Mouse (Mus musculus) left cerebral cortex, postnatal 36 days (tissue): ENCODE results near the gene Nxn. TPM values are rescaled to one million over a fixed set of nuclear protein-coding genes. Genes with fewer than 3 reads are reported as not detected.
A peak's percentile ranks its signal among the peaks of the same experiment; 100 is the strongest.

Experiments
- DNase-seq, 2 experiments: peaks; one replicate each; pipeline ENCODE4 v3.0.0; 2021 to 2022; ENCODE audit warnings: low spot score in 2 of 2, mixed read lengths in 1 of 2
- intact Hi-C: fragments of 180-260 bp; cut with DNase I; formaldehyde crosslinking; loops from one replicate; pipeline ENCODE4 v1.15.1; 2025
- total RNA-seq, 2 experiments: library from RNA; stranded (reverse); gene quantifications; 2 replicates each; pipeline ENCODE4 v1.2.3; 2021

Nxn gene
- total RNA-seq, 2 experiments from 2014 or later: 11.0 to 11.6 TPM

- DNase-seq: no peak
- intact Hi-C loops: no loop called here
Observed at GRCm38 (mm10) chr11:76405626-76406264, 6.8 kb upstream of the Nxn start.

- intact Hi-C loops: no loop called here
- no peak for DNase-seq
Observed at GRCm38 (mm10) chr11:76405113-76405512, 6.2 kb upstream of the Nxn start.

- no peak for DNase-seq
- intact Hi-C loops: no loop called here
Observed at GRCm38 (mm10) chr11:76401398-76401797, 2.5 kb upstream of the Nxn start.

- DNase-seq: no peak
- intact Hi-C loops: loop anchor here (1.0 to 5.0 kb wide), 2 partner anchors 127 to 146 kb away; no protein-coding TSS in a partner anchor
Observed at GRCm38 (mm10) chr11:76399587-76400330, 819 bp upstream of the Nxn start.

GRCm38 (mm10) chr11:76398312-76398797 is 585 bp downstream of the Nxn start:
- DNase-seq: no peak
- intact Hi-C loops: loop anchor here (5.0 kb wide), 1 partner anchor 126 kb away; no protein-coding TSS in a partner anchor

GRCm38 (mm10) chr11:76397650-76398311 is 1.2 kb downstream of the Nxn start:
- intact Hi-C loops: loop anchor here (5.0 kb wide), 1 partner anchor 125 kb away; no protein-coding TSS in a partner anchor
- no peak for DNase-seq

- intact Hi-C loops: no loop called here
- no peak for DNase-seq
Observed at GRCm38 (mm10) chr11:76392996-76393395, 5.9 kb downstream of the Nxn start.

GRCm38 (mm10) chr11:76392532-76392931 is 6.4 kb downstream of the Nxn start:
- no peak for DNase-seq
- intact Hi-C loops: no loop called here

GRCm38 (mm10) chr11:76388711-76389110 is 10.2 kb downstream of the Nxn start:
- intact Hi-C loops: no loop called here
- no peak for DNase-seq

- no peak for DNase-seq
- intact Hi-C loops: no loop called here
Observed at GRCm38 (mm10) chr11:76387097-76387496, 11.8 kb downstream of the Nxn start.

- DNase-seq: no peak
- intact Hi-C loops: no loop called here
Observed at GRCm38 (mm10) chr11:76385746-76386145, 13.2 kb downstream of the Nxn start.

- no peak for DNase-seq
- intact Hi-C loops: no loop called here
Observed at GRCm38 (mm10) chr11:76385017-76385416, 13.9 kb downstream of the Nxn start.

GRCm38 (mm10) chr11:76384307-76384706 is 14.6 kb downstream of the Nxn start:
- no peak for DNase-seq
- intact Hi-C loops: no loop called here

- no peak for DNase-seq
- intact Hi-C loops: no loop called here
Observed at GRCm38 (mm10) chr11:76382711-76383324, 16.1 kb downstream of the Nxn start.

- DNase-seq: no peak
- intact Hi-C loops: no loop called here
Observed at GRCm38 (mm10) chr11:76381201-76381885, 17.6 kb downstream of the Nxn start.

- intact Hi-C loops: no loop called here
- DNase-seq: no peak
Observed at GRCm38 (mm10) chr11:76379921-76380544, 18.9 kb downstream of the Nxn start.

GRCm38 (mm10) chr11:76376425-76376824 is 22.5 kb downstream of the Nxn start:
- intact Hi-C loops: no loop called here

GRCm38 (mm10) chr11:76374491-76375185 is 24.3 kb downstream of the Nxn start:
- DNase-seq: peak in 1 of 2 experiments; percentile 17
- intact Hi-C loops: no loop called here

More at GRCm38 (mm10) chr11:76376425-76376824, 22.5 kb downstream of the Nxn start:
- no peak for DNase-seq
